Mouse (Mus musculus): ENCODE measurements around the gene Speg. TPM values are rescaled to one million over a fixed set of nuclear protein-coding genes. Genes with fewer than 3 reads are reported as not detected.

Speg gene
- polyA plus RNA-seq, 1 experiment from 2014 or later, result 19.1 TPM

GRCm38 (mm10) chr1:75440661-75441060 is 65.6 kb downstream of the Speg start:
- Histone ChIP-seq H3K4me3 (ENCODE audit: low read depth, low read length) (no peak overlapping the region), H3K27ac (ENCODE audit: low read depth, low read length) (no peak overlapping the region), H3K9ac (ENCODE audit: low read length) (no peak overlapping the region), H3K9me3 (ENCODE audit: control insufficient read depth, low read length) (no peaks in the 10 kb centered on the region), H3K36me3 (ENCODE audit: control insufficient read depth, insufficient read depth, low read length) (no peaks in the 10 kb centered on the region; the same call in 1 of the 2 replicates), H3K27me3 (ENCODE audit: control insufficient read depth, insufficient read depth, low read length) (0 out of 2 replicates have a peak, but pooled peaks cover 2% of the 10 kb centered on the region), H3K4me1 (ENCODE audit: control insufficient read depth, insufficient read depth, low read length) (peaks cover 30% of the 10 kb centered on the region), H3K4me2 (ENCODE audit: low read depth) (no peak overlapping the region)
- no peak for DNase-seq (ENCODE audit: low spot score)
- no peak for ATAC-seq (ENCODE audit: insufficient read depth, low FRiP score, low TSS enrichment)
- 96% methylated on average over 7 of the region's 7 CpGs for WGBS

- Histone ChIP-seq H3K4me1 (ENCODE audit: control insufficient read depth, insufficient read depth, low read length) (peaks cover 36% of the 10 kb centered on the region), H3K4me3 (ENCODE audit: low read depth, low read length) (no peak overlapping the region), H3K4me2 (ENCODE audit: low read depth) (no peak overlapping the region), H3K9me3 (ENCODE audit: control insufficient read depth, low read length) (no peaks in the 10 kb centered on the region), H3K9ac (ENCODE audit: low read length) (no peak overlapping the region), H3K27ac (ENCODE audit: low read depth, low read length) (no peak overlapping the region), H3K27me3 (ENCODE audit: control insufficient read depth, insufficient read depth, low read length) (0 out of 2 replicates have a peak, but pooled peaks cover 2% of the 10 kb centered on the region), H3K36me3 (ENCODE audit: control insufficient read depth, insufficient read depth, low read length) (no peaks in the 10 kb centered on the region; the same call in 1 of the 2 replicates)
- DNase-seq (ENCODE audit: low spot score) (no peak), ATAC-seq (ENCODE audit: insufficient read depth, low FRiP score, low TSS enrichment) (no peak)
- WGBS, result 87% methylated on average over 15 of the region's 15 CpGs
Observed at GRCm38 (mm10) chr1:75441471-75441996, 66.4 kb downstream of the Speg start.

GRCm38 (mm10) chr1:75442171-75442570 is 67.1 kb downstream of the Speg start:
- H3K27ac ChIP-seq (ENCODE audit: low read depth, low read length), result no peak overlapping the region
- ATAC-seq (ENCODE audit: insufficient read depth, low FRiP score, low TSS enrichment), result no peak
- DNase-seq (ENCODE audit: low spot score), result no peak
- no peaks in the 10 kb centered on the region; the same call in 1 of the 2 replicates for H3K36me3 ChIP-seq (ENCODE audit: control insufficient read depth, insufficient read depth, low read length)
- 87% methylated on average over 9 of the region's 9 CpGs for WGBS
- H3K4me2 ChIP-seq (ENCODE audit: low read depth), result no peak overlapping the region
- H3K4me1 ChIP-seq (ENCODE audit: control insufficient read depth, insufficient read depth, low read length), result peaks cover 41% of the 10 kb centered on the region
- H3K4me3 ChIP-seq (ENCODE audit: low read depth, low read length), result no peak overlapping the region
- no peaks in the 10 kb centered on the region for H3K9me3 ChIP-seq (ENCODE audit: control insufficient read depth, low read length)
- 0 out of 2 replicates have a peak, but pooled peaks cover 2% of the 10 kb centered on the region for H3K27me3 ChIP-seq (ENCODE audit: control insufficient read depth, insufficient read depth, low read length)
- H3K9ac ChIP-seq (ENCODE audit: low read length), result no peak overlapping the region

GRCm38 (mm10) chr1:75442811-75443210 is 67.7 kb downstream of the Speg start:
- peak overlapping the region; percentile 71 for H3K27ac ChIP-seq (ENCODE audit: low read depth, low read length)
- ATAC-seq (ENCODE audit: insufficient read depth, low FRiP score, low TSS enrichment) (no peak), DNase-seq (ENCODE audit: low spot score) (no peak)
- peaks cover 47% of the 10 kb centered on the region for H3K4me1 ChIP-seq (ENCODE audit: control insufficient read depth, insufficient read depth, low read length)
- no peak overlapping the region; the same call in 1 of the 2 replicates for H3K4me2 ChIP-seq (ENCODE audit: low read depth)
- 0 out of 2 replicates have a peak, but pooled peaks cover 2% of the 10 kb centered on the region for H3K27me3 ChIP-seq (ENCODE audit: control insufficient read depth, insufficient read depth, low read length)
- H3K4me3 ChIP-seq (ENCODE audit: low read depth, low read length), result no peak overlapping the region
- 42% methylated on average over 8 of the region's 8 CpGs for WGBS
- H3K9ac ChIP-seq (ENCODE audit: low read length), result no peak overlapping the region
- H3K36me3 ChIP-seq (ENCODE audit: control insufficient read depth, insufficient read depth, low read length), result no peaks in the 10 kb centered on the region; the same call in 1 of the 2 replicates
- H3K9me3 ChIP-seq (ENCODE audit: control insufficient read depth, low read length), result no peaks in the 10 kb centered on the region

GRCm38 (mm10) chr1:75443247-75444024 is 68.3 kb downstream of the Speg start:
- Histone ChIP-seq H3K9me3 (ENCODE audit: control insufficient read depth, low read length) (no peaks in the 10 kb centered on the region), H3K27ac (ENCODE audit: low read depth, low read length) (peak overlapping the region; percentile 71), H3K4me1 (ENCODE audit: control insufficient read depth, insufficient read depth, low read length) (peaks cover 53% of the 10 kb centered on the region), H3K4me2 (ENCODE audit: low read depth) (peak overlapping the region; percentile 21; the same call in 1 of the 2 replicates), H3K27me3 (ENCODE audit: control insufficient read depth, insufficient read depth, low read length) (0 out of 2 replicates have a peak, but pooled peaks cover 2% of the 10 kb centered on the region), H3K4me3 (ENCODE audit: low read depth, low read length) (no peak overlapping the region), H3K9ac (ENCODE audit: low read length) (0 out of 2 replicates have a peak overlapping the region, but pooled peaks have one; percentile 26), H3K36me3 (ENCODE audit: control insufficient read depth, insufficient read depth, low read length) (no peaks in the 10 kb centered on the region; the same call in 1 of the 2 replicates)
- no peak for ATAC-seq (ENCODE audit: insufficient read depth, low FRiP score, low TSS enrichment)
- DNase-seq (ENCODE audit: low spot score), result no peak
- 25% methylated on average over 13 of the region's 13 CpGs for WGBS

GRCm38 (mm10) chr1:75444208-75444607 is 69.1 kb downstream of the Speg start:
- DNase-seq (ENCODE audit: low spot score) (no peak), ATAC-seq (ENCODE audit: insufficient read depth, low FRiP score, low TSS enrichment) (no peak)
- H3K9me3 ChIP-seq (ENCODE audit: control insufficient read depth, low read length), result no peaks in the 10 kb centered on the region
- no peaks in the 10 kb centered on the region; the same call in 1 of the 2 replicates for H3K36me3 ChIP-seq (ENCODE audit: control insufficient read depth, insufficient read depth, low read length)
- H3K9ac ChIP-seq (ENCODE audit: low read length), result no peak overlapping the region
- 21% methylated on average over 3 of the region's 3 CpGs for WGBS
- peaks cover 61% of the 10 kb centered on the region for H3K4me1 ChIP-seq (ENCODE audit: control insufficient read depth, insufficient read depth, low read length)
- H3K4me2 ChIP-seq (ENCODE audit: low read depth), result no peak overlapping the region
- H3K27ac ChIP-seq (ENCODE audit: low read depth, low read length), result peak overlapping the region; percentile 88
- no peak overlapping the region for H3K4me3 ChIP-seq (ENCODE audit: low read depth, low read length)
- peaks cover 5% of the 10 kb centered on the region for H3K27me3 ChIP-seq (ENCODE audit: control insufficient read depth, insufficient read depth, low read length)

- DNase-seq (ENCODE audit: low spot score) (no peak), ATAC-seq (ENCODE audit: insufficient read depth, low FRiP score, low TSS enrichment) (no peak)
- Histone ChIP-seq H3K9me3 (ENCODE audit: control insufficient read depth, low read length) (no peaks in the 10 kb centered on the region), H3K4me2 (ENCODE audit: low read depth) (peak overlapping the region; percentile 35; the same call in 1 of the 2 replicates), H3K4me1 (ENCODE audit: control insufficient read depth, insufficient read depth, low read length) (peaks cover 68% of the 10 kb centered on the region), H3K4me3 (ENCODE audit: low read depth, low read length) (peak overlapping the region; percentile 3; the same call in 1 of the 2 replicates), H3K36me3 (ENCODE audit: control insufficient read depth, insufficient read depth, low read length) (no peaks in the 10 kb centered on the region; the same call in 1 of the 2 replicates), H3K27ac (ENCODE audit: low read depth, low read length) (peak overlapping the region; percentile 88), H3K9ac (ENCODE audit: low read length) (peak overlapping the region; percentile 44), H3K27me3 (ENCODE audit: control insufficient read depth, insufficient read depth, low read length) (peaks cover 15% of the 10 kb centered on the region)
- 16% methylated on average over 9 of the region's 9 CpGs for WGBS
Observed at GRCm38 (mm10) chr1:75445141-75445701, 70.1 kb downstream of the Speg start.

- Histone ChIP-seq H3K4me2 (ENCODE audit: low read depth) (peak overlapping the region; percentile 35), H3K36me3 (ENCODE audit: control insufficient read depth, insufficient read depth, low read length) (no peaks in the 10 kb centered on the region; the same call in 1 of the 2 replicates), H3K27ac (ENCODE audit: low read depth, low read length) (peak overlapping the region; percentile 88), H3K4me1 (ENCODE audit: control insufficient read depth, insufficient read depth, low read length) (peaks cover 75% of the 10 kb centered on the region), H3K27me3 (ENCODE audit: control insufficient read depth, insufficient read depth, low read length) (peaks cover 23% of the 10 kb centered on the region), H3K9me3 (ENCODE audit: control insufficient read depth, low read length) (no peaks in the 10 kb centered on the region), H3K4me3 (ENCODE audit: low read depth, low read length) (peak overlapping the region; percentile 7; the same call in 1 of the 2 replicates), H3K9ac (ENCODE audit: low read length) (peak overlapping the region; percentile 44)
- under 1% methylated on average over 22 of the region's 22 CpGs for WGBS
- ATAC-seq (ENCODE audit: insufficient read depth, low FRiP score, low TSS enrichment), result peak; percentile 9
- DNase-seq (ENCODE audit: low spot score), result peak; percentile 85
Observed at GRCm38 (mm10) chr1:75445751-75446611, 70.9 kb downstream of the Speg start.
